Mouse (Mus musculus) hindlimb bud, embryonic 11.5 days (tissue): ENCODE measurements around the gene Emilin2.

Experiments used
- DNase-seq: peaks from one replicate; pipeline ENCODE4 v3.0.0-alpha.2; 2012; ENCODE audit warnings: low read depth, low spot score; ENCODE audit errors: extremely low spot score

The Emilin2 gene

DNA sequence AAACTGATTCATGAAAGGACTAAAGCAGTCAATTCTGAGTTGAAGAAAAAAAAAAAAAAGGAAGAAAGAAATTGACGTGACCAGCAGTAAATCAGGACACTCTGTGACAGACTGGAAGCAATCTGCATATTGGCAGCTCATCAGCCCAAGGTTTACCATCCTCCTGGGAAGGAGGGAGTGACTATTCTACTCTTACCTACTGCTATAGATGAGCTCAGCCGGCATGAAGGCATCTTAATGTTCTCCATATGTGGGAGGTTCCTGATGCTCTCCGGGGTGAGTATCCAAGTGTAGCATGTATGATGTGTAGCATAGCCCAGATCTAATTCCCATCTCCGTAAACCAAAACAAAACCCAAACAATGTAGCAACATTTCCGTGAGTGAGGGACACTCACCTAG is 10.4 kb downstream of the Emilin2 start:
- DNase-seq: no peak

DNA sequence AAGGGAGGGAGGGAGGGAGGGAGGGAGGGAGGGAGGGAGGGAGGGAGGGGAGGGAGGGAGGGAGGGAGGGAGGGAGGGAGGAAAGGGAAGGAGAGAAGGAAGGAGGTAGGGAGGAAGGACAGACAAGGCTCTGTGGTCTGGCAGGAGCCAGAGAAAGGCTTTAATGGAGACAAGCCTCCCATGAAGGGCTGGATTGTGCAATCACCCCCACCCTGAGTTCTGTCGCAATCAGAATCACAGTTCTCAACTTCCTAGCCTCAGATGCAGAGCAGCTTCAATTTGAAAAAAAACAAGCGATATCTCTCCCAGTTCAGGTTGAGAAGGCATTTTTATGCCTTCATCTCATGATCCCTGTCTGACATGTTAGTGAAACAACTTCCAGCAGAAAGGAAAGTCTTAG is 11.4 kb downstream of the Emilin2 start:
- no peak for DNase-seq

DNA sequence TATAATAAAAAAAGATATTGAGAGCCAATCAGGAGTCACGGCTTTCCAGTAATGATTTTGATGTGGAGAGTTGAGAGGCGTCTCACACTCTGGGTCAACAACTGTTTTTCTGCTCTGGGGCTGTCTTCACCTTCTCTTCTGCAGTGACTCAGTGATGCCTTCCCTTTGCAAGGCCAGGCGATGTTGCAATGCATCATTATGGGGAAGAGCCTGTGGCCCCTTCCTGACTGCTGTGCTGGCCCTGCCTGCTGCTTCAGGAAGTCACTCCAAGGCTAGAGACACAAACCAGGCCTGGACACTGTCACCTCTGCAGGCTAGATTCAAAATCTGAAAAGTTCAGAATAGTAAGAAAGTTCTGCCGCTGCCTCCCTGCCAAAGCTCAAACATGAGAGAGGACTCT is 11.9 kb downstream of the Emilin2 start:
- DNase-seq: no peak

DNA sequence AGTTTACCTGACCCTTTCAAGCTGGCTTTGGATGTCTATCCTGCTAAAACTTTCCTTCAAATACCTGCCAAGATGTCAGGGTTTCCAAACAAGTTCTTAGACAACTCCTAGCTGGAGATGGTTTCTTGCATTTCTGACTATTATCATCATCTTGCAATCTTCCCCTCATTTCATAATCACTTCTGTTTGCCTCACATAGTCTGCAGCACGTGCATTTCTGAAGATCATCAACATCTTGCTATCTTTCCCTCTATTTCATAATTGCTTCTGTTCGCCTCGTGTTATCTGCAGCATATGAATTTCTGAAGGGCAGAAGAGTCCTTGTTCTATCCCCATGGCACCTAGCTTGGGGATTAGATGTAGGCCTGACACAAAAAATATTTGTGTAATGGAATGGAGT is 17.2 kb downstream of the Emilin2 start:
- no peak for DNase-seq

DNA sequence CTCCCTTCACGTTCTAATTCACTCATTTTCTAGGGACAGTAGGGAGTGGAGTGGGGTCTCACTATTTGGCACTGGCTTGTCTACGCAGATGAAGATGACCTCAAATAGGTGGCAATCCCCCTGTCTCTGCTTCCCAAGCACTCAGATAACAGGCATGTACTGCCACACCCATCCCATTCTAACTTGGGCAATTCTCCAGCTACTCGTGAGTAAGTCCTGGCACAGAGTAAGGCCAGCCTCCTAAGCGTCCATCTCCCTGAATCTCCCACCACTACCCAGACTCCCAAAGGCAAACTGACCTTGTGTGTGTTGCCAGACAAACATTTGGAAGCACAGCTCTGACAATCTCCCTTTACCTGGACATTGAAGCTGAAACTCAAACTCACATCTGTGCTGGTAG is 18.9 kb downstream of the Emilin2 start:
- DNase-seq: no peak

DNA sequence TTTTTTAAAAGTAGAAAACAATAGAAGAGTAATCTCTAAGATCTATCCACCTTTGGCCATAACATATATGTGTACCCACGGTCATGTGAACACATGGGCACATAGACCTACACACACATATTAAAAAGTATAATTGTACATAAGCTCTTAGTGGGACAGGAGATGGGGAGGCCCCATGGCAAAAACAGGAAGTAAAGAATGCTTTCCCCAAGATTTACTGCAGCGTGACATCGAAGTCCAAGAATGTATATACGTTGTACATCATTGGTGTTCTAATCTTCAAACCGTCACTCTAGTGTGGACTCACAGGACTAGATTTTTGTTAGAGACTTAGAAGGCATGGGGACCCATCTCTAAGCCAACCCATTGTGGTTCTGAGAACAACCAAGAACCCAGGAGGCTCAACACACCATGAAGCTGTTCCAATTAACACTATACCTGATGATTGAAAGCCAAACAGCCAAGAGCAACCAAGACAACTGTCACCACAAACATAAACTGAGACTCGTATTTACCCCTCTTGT is 19.8 kb downstream of the Emilin2 start:
- no peak for DNase-seq

DNA sequence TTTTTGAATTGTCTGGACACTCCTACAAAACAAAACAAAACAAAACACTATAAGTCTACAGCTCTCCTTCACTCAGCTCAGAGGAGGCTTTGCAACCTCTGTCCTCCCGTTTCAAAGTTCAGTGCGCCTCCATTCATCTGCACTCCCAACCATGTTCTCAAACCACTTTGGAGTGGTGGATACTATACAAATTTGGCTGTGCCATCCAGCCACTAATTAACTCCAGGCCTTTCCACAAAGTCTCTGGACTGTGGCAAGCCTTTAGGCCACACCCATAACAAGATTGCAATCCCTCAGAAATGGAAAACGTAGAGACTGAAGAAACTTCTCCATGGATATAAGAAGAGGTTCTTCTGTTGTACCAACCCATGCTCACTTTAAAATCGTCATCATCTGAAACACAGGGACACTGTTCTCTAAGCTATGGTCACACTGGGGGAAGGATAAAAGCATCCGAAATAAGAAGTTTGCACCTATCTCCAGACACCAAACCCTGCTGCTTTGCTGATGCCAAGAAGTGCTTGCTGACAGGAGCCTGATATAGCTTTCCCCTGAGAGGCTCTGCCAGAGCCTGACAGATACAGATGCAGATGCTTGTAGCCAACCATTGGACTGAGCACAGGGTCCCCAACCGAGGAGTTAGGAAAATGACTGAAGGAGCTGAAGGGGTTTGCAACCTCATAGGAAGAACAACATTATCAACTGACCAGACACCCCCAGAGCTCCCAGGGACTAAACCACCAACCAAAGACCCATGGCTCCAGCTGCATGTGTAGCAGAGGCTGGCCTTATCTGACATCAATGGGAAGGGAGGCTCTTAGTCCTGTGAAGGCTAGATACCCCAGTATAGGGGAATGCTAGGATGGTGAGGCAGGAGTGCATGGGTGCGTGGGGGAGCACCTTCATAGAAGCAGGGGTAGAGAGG is 21.0 kb downstream of the Emilin2 start:
- DNase-seq: no peak

DNA sequence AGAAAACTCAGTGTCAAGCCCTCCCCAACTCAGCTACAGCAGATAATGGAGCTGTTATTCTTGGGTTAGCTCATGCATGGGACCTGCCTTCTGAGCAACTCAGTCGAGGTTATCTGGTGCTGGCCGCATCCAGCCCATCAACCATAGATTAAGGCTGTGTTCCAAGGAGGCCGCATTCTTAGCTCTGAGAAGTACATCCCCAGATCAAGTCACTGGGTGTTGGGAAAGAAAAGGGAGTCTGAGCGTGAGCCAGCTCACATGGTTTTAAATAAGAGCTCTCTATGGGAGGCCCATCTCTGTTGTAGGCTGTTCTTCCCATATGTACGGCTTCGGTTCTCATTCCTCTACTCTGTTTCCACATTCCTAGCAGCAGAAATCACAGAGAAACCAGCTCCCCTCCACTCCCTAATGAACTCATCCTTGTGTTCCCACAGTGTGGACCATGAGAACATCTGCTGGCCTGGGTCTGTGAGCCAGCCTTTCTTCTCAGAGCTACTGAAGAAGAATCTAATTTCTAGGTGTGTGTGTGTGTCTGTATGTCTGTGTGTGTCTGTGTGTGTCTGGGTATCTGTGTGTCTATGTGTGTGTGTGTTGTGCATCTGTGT is 22.1 kb downstream of the Emilin2 start:
- DNase-seq: no peak

DNA sequence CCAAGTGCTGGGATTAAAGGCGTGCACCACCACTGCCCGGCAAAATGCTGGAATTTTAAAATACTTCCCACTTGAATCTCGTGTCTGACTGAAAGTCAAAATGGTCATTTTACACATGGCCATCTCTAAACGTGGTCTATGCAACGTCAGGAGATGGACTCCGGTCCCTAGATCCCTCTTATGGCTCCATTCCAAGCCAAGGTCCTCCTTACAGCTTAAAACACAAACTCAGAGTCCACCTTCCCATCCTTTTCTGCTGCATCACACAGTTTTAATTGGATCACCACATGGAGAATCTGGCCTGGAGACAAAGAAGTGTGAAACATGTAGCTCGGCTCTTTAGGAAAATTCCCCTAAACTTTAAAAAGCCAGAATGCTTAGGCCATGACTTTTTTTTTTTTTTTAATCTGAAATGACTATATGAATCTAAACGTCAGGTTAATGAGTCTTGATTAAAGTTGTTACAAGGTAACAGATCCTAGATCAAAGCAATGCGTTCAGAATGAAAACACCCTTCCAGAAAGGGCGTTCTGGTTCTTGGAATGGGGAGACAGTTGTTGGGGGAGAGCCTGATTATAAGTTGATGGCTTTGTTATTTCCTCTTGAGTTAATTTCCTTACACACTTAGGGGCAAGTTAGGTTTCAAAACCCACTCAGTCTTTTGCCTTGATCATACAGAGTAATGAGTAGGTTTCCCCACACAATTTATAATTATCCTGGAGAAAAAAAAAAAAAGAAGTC is 22.8 kb downstream of the Emilin2 start:
- DNase-seq: no peak

DNA sequence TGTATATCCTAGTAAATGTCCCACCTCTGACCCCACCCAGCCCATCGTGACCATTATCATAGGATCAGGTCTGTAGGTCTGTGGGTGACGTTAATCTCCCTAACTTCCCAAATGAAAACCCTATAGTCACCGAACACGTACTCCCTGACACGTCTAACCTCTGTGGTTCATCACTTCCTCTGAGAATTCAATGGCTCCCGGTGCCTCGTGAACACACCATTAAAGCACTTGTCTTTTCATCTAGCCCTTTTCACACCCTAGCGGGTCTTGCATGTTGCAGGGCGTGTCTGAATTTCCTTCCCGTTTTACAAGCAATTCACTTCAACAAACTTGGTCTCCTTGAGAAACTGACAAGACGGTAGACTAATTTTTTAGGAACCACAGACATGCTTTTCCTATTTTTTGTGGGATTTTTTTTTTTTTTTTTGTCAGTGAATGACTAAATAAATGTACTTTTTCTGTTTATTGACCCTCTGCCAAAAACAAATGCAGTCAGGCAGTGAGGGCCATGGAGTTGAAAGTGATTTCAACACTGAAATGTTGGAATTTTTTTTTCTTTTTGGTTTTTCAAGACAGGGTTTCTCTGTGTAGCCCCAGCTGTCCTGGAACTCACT is 23.5 kb downstream of the Emilin2 start:
- no peak for DNase-seq

DNA sequence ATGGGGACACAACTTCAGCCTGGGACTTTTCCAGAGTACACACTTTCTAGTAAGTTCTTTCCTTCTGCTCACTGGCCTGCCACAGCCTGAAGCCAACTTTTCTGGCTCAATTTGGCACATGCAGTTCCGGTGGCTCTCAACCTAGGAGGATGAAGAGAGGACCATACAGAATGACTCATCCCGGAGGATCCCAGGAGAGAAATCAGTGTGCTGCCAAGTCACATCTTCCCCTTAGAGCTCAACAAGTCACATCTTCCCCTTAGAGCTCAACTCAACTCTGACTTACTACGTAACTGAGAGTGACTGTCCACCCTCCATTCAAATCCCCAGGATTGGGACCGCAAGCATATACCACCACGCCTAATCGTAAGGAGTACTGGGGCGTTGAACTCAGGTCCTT is 24.2 kb downstream of the Emilin2 start:
- no peak for DNase-seq

DNA sequence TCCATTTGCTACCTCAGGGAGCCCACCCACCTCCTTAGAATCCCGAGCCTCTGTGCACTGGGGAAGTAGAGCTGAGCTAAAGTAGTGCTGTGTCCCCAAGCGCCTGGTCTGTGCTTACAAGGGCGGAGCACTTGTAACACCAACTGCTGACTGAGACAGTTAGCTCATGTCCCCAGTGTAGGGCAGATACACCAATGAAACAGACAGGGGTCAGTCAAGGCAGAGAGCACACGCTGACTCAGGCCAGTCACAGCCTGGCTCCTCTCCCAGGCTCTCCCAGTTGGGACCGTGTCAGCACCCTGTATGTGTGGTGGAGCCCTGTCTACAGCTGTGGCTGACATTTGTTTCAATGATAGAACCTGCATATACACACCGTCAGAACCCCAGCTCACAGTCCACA is 25.8 kb downstream of the Emilin2 start:
- no peak for DNase-seq

DNA sequence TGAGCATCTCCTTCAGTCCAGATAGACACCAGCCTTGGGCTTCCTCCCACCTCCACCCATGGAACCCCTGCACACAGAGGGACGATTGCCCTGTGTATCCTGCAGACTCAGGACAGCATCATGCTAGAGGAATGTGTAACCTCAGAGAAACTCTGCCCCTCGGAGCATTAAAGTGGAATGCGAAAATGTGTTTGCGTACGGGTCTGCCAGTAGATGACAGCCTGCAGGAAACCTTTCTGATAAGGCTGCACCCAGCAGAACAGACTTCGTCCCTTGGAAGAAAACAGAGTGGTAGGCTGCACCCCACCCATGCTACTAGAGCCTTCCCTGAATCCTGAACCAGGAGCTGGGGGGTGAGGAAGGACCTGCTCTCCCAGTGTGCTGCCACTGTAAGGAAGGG is 26.9 kb downstream of the Emilin2 start:
- no peak for DNase-seq

DNA sequence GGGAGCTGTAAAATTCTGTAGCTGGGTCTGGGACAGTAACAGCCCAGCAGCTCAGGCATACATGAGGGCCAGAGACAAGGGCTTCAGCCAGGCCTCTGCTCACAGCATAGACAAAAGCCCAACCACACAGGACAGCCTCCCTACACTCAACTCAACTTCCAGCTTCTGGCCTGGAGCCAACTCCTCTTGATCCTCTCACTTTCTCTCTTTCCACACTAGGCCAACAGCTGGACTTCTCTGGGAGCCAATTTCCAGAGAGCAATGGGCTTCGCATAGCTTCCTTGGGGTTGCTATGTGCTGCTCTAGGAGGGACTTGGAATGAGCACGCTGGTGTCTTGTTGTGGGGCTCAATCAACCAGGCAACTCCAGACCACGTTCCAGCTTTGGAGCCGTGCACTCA is 28.5 kb downstream of the Emilin2 start:
- no peak for DNase-seq

DNA sequence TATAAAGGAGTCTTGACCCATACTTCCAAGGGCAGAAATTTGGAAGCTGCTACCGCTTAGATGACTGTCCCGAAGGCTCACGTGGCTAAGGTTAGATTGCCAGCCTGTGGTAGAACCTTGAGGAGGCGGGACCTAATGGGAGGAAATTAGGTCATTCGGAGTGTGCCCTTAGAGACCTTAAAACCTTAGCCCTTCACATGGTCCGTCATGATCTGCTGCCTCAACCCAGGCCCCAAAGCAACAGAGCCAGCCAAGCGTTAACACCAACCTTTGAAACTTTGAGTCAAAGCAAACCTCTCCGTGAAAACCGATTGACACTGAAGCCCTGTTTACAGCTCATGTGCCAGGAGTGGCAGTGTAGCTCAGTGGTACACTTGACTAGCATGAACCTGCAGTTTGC is 29.1 kb downstream of the Emilin2 start:
- no peak for DNase-seq

DNA sequence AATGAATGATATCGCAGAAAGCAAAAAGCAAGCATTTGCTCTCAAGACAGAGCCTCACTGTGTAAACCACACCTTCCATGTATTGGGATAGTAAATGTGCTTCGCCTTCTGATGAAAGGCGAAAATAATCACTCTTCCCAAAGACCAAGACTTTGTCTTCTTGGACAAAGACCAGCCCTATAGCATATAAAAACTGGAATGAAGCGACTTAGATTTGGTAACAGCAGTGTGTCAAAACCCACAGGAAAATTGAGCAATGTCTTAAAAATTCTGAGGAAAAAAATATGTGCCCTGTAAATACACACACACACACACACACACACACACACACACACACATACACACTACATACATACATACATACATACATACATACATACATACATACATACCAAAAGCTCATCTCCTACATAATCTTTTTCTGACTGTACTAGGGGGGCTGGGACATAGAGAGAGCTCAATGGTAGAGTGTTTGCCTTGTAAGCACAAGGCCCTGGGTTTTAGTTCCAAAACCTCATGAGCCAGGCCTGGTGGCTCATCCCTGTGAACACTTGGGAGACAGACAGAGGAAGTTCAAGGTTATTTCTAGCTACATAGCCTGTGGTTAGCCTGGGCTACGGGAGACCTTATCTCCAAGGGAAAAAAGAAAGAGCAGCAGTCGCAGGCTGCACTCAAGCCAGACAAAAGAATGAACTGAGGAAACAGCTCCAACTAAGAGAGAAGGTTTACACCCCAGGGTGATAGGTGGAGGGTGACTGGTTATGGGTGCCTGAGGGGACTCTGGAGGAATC is 33.9 kb downstream of the Emilin2 start:
- DNase-seq: no peak

DNA sequence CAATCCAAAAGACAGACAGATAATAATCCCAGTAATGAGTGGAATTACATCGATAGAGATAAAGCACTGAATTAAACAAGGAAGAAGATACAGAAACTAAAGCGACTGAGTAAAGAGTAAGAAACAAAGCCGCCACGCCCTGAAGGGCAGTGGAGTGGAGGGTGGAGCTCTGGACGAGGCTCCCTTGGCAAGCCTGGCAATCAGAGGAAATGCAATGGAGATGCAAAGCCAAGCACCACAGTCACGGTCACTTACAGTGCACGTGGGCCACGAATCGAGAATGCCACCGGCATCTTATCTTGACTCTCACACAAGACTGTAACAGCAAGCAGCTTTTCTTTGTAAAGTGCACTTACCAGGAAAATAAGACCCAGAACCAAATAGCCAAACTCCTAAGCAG is 35.0 kb downstream of the Emilin2 start:
- DNase-seq: no peak

DNA sequence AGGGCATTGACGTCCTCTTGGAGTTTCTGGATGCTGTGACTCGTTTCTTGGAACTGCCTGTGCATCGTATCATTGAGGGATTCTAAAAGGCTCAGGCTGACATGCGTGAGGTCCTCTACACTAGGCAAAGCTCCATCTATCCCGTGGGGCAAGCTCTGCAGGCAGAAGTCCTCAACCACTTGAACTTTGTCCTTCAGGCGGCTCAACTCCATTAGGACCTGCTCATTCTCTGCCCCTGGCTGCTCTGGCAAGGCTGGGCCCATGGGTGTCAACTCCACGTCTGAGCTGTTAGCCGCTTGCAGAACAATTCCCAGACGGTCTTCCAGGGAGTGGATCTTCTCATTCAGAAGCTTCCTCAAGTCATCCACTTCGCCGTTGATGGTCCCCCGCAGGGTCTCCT is 37.9 kb downstream of the Emilin2 start:
- no peak for DNase-seq

DNA sequence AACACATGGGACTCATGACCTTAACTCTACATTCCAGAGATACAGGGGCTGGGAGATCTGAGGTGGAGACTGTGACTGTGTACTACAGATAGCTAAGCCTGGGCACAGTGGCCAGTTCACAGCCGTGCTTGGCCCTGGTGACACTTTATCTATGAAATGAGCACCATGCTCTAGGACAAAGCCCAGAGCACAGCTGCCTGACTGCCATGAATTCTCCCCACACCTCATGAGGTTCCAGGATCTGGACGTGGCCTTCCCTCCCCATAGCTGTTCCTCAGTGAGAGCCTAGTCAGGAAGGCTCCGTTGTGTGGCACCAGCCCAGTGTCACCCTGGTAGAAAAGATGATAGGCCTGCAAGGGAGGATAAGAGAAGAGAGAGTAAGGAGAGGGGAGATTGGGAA is 43.2 kb downstream of the Emilin2 start:
- no peak for DNase-seq

DNA sequence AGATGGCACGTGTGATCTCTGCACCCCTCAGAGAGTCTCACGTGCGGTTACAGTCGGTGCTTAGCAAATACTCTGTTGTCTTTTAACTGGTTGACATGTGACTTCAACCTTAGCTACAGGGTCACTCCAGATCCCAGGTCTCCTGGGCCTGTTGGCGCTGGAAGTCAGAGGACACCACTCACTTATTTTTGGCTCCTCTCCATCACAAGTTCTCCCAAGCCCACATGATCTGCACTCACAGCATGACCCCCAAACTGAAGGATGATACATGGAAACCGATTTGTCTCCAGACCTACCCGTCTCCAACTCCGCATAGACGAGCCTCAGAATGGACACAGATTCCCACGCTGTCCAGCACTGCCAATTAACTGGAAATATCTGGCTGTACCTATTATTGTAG is 43.6 kb downstream of the Emilin2 start:
- DNase-seq: no peak

DNA sequence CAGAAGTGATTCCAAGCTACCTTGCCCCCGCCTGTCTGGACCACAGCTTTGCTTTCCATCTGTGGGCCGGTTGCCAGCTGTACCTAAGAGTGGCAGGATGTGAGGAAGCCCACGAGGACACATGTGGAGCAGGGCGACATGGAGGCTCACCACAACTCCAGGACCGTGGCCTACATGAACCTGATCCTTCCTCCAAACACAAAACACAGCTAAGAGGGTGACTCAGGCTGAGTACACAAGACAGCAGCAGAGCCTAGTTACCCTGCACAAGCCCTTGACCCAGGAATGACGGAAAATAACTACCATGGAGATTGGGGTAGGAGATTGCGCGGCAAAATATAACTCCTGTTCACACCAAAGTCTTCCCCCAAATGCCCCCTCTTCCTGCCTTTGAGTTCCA is 44.4 kb downstream of the Emilin2 start:
- no peak for DNase-seq
